Mouse (Mus musculus) testis, adult 2 months (tissue): ENCODE results near the gene Specc1.

Experiments used
- CTCF ChIP-seq: fragments of 200-500 bp; IDR thresholded peaks from 2 replicates; pipeline ENCODE4 v1.5.1; 2012; ENCODE audit warnings: low read depth, mild to moderate bottlenecking, inconsistent platforms, low read length, moderate library complexity; ENCODE audit not compliant: control insufficient read depth, insufficient read depth, insufficient replicate concordance
- POLR2A ChIP-seq: fragments of 200-500 bp; IDR thresholded peaks from 2 replicates; pipeline ENCODE4 v1.6.1; 2012; ENCODE audit warnings: low read depth, mild to moderate bottlenecking, inconsistent platforms, low read length, moderate library complexity; ENCODE audit not compliant: control insufficient read depth

DNA sequence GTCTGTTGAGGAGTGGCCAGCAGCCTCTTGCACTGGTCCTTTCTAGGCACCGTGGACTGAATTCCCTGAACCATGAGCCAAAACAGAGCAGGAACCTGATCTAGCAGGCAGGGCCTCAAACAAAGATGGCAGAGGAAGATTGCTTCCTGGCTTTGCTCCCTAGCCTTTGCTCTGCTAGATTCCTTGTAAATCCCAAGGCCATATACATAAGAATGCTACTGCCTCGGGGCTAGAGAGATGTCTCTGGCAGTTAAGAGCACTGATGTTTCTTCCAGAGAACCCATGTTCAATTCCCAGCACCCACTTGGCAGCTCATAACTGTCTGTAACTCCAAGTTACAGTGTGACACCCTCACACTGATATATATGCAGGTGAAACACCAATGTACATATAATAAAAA is 83.6 kb downstream of the Specc1 start:
- TF ChIP-seq POLR2A: no peak
- TF ChIP-seq CTCF: no peak
